Mouse (Mus musculus): ENCODE data around the gene AA467197.

The AA467197 gene

DNA sequence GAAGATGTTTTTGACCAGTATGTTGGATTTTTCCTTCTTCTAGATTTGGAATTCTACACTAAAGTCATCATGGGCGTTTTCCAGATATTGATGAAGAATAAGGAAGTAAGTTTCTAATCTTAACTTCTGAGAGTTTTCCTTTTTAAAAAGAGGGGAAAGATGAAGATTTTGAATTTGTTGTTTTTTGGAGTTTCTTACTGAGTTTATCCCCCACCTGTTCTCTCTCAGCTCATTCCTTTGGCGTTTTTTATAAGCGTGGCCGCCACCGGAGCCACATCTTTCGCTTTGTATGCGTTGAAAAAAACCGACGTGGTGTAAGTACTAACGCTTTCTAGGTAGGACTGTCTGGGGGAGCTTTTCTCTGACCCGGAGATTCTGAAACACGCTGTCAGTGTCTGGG, 1.2 kb downstream of the AA467197 start:
- no peak for DNase-seq (ENCODE audit: low spot score in 2 of 2)

DNA sequence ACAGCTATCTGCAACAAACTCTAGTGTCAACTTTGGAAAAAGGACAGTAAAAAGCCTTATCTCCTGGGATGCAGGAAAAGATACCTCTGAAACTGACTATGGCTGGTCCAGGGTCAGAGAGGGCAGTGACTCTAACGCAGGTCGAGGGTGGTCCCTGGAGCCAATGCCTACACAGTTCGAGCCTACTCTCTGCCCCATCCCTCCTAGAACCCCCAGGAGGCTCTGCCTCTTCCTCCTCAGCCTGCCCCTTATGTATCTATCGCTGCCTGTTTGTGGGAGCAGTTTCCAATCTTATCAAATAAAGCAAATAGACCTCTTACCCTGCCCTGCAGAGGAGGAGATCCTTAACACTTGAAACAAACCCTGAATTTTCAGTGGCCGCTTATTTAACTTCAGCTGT, 1.9 kb downstream of the AA467197 start:
- no peak for DNase-seq (ENCODE audit: low spot score in 2 of 2)

DNA sequence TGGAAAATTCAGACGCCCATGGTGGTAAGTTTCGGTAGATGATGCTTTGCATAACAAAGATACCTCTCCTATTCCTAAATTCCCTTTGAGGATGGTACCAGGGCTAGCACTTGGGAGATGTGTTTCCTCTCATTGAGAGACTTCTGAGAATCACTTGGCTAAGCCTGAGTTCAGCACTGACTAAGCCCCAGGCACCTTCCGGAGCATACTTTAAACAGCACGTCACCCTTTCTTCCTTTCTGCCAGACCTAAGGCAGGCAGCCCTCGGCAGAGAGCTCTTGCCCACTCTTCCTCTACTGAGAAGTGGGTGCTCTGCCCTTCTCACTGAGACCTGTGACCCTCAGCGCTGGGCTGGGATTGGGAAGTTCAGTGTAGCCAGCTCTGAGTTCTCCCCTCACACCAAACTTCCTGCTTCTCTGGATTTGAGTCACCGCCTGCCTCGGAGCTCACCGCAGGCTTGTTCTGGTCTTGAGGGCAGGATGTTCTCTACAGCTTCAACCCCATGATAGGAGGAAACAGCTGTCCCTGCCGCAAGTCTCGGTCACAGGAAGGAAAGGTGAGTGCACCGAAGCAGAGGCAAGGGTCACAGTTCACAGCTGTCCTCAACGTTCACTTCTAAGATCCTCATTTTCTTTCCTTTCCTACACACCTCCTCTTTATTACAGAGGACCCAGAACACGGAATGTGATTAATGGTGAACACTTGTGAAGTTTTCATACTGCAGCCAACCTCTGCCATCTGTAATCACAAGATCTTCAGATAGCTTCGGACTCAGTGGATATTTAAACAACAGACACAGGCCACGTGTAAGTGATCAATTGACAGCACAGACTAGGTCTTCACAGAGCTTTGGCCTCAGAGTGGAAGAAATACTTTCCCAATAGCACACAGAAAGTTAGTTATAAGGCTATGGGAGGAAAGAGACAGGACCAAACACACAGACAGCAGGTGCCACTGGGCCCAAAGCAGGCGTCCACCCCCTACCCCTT, 15.6 kb downstream of the AA467197 start:
- peak; percentile 36 to 72 for DNase-seq (ENCODE audit: low spot score in 2 of 2)

DNA sequence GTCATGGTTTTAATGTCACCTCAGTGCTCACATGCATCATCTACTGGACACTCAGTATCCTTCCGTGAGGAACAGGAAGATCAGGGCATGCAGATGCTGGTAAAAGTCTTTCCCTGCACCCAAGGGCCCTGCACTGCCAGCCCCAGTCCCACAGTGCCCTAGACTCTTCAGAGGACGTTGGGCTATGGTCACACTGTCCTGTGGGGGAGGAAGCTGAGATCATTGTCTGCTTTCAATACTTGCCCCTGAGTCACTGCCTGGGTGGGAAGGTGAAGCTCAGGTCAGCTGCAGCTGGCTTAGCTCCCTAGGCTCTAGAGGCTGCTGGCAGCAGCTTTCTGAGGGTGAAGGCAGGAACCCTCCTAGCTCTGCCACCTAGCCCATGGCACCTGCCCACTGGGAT, 19.3 kb downstream of the AA467197 start:
- DNase-seq (ENCODE audit: low spot score in 2 of 2), result no peak

DNA sequence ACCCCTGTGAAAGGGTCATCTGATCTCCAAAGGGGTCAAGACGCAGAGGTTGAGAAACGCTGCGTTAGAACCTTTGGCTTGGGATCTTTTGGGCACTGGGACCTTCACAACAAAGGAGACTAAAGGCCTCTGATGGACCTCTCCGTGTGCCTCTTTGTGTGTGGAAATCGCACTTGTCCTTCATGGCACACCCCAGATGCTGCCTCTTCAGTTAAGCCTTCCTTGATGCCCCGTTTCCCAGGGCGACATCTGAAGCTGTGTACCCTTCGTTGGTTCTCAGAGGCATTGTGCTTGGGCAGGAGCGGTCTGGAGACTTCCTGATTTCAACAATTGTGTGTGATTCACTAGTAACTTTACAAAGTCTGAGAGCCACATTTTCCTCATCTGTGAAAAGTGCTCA, 20.0 kb downstream of the AA467197 start:
- DNase-seq (ENCODE audit: low spot score in 2 of 2), result no peak

DNA sequence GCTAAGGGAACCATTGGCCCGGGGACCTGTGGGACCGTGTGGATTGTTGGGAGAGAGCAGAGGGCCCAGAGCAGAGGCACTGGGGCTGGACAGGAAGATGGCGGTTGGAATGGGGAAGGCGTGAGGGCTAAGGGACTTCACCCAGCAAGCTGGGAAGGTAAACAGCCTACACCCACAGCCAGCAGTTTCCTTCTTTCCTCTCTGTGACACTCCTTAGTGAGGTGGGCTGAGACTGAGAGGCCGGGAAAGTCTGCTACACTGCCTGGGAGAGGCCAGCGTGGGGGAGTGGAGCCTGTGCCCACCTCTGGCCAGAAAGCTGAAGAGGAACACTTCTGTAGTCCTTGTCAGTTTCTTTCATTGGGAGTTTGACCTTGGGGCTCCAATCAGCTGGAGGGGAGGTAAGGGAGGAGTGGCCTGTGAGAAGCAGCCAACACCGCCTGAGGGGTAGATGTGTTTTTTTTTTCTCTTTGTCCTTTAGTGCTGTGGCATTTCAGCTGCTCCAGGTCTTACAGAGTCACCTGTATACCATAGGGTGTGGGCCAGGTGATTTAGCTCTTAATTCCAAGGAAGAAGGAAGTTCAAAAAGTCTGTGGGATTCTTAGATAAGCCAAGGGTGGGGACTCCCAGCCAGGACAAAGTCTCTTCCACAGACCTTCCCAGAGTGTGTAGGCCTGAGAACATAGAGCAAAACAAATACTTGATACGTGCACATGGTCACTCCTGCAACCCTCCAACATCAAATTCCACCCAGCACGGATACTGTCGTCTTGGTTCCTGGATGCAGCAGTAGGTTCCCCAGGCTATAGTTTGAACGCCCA, 21.1 kb downstream of the AA467197 start:
- no peak for DNase-seq (ENCODE audit: low spot score in 2 of 2)

DNA sequence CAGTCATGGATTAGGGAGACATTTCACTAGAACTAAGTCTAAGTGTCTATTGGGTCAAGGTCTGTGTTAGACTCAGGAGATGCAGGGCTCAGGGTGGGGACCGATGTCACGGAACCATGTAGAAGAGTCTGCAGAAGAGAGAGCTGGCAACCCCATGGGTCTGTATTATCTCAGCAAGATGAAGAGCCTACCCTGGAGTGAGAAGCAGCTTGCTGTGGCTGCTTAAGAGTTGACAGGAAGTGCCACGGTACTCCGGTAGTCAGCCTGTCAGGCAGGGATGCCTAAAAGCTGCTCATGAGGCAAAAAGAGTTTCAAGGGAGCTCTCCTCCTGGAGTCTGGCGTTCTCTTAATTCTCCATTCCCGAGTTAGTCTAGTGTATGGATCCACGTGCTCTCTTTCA, 23.0 kb downstream of the AA467197 start:
- DNase-seq (ENCODE audit: low spot score in 2 of 2), result no peak

DNA sequence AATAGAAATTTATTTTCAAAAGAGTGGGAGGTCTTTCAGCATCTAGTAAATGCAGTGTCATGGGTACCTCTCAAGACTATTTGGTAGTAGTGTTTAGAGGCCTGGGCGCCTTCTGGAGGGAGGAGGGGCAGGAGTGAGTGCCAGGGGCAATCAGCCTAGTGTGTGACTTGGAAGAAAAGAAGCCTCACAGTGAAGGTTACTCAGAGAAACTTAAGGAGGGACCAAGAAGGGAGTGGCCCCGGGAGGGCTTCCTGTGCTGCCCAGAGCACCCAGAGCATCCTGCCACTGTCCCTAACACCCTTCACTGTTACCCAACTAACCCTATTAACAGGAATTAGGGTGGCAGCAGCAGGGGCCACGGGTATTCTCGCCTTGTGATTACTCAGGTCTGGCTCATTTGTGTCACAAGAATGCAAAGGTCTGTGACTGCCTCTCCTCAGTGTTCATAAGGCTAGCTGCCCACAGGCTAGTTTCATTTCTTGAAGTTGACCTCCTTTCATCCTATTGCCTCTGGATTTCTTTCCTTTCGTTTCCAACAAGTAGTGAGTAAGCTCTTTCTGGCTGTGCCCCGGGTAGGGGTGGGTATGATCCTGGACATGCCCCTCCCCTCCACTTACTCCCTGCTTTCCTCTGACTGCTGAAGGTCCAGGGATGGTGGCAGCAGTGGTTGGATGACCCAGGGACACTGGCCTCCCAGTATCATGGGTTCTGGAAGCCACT, 28.6 kb downstream of the AA467197 start:
- DNase-seq (ENCODE audit: low spot score in 2 of 2), result no peak

DNA sequence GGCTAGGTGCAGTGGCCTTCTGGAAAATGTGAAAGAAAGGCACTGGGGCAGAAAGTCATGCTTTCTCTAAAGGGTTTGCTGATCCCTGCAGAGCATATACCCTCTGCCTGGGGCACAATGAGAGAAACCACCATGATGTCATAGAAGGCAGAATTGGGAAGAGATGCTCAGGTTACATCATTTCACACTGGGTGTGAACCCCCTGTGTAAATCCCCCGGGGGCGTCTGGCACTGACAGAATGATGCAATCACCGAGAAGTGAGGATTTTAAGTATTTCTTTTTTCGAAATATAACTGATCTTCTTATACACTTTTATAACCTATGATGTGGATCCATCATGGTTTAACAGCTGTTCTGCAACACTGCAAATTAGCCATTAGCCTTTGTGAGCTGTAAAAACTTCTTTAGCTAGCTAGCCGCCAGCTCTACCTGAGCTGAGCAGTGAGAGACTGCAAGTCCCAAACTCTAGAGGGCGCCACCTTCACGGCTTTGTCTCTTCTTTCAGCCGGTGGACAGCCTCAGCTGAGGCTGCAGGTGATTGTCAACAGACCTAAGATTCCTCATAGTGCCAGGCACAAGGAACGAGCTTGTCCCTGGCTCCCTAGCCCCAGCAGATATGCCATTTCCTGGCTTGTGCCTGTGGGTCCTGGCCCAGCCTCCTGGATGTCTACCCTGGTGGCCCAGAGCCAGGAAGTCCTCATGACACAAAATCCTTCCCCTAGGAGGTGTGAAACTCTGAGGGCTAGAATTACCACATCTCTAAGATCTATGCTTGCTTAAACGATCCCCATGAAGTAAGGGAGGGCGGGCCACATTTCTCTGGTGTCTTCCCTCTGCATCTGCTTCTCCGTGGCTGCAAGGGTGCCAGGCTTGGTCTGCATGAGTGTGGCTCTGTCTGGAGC, 29.4 kb downstream of the AA467197 start:
- DNase-seq (ENCODE audit: low spot score in 2 of 2), result peak in 1 of 2 experiments; percentile 67

DNA sequence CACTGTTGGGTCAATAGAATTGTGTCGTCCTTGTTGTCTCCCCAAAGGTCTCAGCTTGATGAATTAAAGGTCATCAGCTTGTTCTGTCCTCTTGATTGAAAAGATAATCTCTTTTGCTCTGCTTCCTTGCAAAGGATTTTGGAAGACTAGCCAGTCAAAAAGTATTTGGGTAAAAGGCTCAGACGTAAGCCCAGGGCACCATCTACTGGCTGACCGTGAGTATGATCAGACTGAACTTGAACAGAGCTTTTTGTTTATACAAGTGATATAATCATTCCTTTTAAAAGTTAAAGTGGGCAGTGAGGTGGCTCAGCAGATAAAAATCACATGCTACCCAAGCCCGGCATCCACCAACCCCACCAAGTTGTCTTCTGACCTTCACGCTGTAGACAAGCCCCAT, 31.1 kb downstream of the AA467197 start:
- DNase-seq (ENCODE audit: low spot score in 2 of 2), result peak in 1 of 2 experiments; percentile 53

DNA sequence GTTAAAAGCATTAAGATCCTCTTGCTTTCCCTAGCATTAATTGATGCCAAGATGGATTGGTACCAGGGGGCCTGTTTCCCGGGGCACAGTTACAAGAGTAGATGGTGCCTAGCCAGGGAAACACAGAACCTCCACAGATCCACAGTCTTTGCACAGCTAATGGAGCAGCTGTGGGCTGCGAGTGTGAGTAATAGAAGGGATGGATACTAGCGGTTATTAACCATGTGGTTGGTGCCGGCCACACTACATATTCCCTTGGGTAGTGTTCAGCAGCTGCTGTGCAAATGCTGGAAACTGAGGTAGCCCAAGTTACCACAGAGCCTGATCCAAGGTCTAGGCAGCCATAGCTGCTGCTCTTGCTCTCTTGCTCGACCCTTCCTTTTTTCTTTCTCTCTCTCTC, 34.9 kb downstream of the AA467197 start:
- no peak for DNase-seq (ENCODE audit: low spot score in 2 of 2)

DNA sequence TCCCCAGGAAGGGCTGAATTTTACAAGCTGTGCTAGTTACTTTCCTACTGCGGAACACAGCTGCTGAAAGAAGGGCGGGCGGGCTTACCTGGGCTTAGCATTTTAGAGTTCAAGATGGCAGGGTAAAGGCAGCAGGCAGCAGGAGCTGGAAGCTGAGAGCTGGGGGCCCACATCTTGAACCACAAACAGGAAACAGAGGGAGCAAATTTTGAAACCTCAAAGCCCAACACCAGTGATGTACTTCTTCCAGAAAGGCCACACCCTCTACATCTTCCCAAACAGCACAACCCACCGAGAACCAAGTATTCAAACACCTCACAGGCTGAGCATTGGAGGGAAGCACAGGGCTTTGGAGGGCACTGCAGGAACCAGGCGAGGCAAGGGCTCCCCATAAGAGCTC, 36.1 kb downstream of the AA467197 start:
- no peak for DNase-seq (ENCODE audit: low spot score in 2 of 2)

DNA sequence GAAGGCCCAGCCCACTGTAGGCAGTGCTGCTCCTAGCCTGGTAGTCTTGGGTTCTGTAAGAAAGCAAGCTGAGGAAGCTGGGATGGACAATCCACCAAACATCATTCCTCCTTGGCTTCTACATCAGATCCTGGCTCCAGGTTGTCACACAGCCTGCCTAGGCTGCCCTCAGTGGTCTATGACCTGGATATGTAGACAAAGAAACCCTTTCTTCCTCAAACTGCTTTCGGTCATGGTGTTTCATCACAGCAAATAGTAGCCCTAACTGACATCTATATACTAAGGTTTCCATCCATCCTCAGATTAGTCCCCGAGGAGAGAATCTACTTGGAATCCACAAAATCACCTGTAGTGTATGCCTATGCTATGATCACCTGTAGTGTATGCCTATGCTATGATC, 38.3 kb downstream of the AA467197 start:
- no peak for DNase-seq (ENCODE audit: low spot score in 2 of 2)

DNA sequence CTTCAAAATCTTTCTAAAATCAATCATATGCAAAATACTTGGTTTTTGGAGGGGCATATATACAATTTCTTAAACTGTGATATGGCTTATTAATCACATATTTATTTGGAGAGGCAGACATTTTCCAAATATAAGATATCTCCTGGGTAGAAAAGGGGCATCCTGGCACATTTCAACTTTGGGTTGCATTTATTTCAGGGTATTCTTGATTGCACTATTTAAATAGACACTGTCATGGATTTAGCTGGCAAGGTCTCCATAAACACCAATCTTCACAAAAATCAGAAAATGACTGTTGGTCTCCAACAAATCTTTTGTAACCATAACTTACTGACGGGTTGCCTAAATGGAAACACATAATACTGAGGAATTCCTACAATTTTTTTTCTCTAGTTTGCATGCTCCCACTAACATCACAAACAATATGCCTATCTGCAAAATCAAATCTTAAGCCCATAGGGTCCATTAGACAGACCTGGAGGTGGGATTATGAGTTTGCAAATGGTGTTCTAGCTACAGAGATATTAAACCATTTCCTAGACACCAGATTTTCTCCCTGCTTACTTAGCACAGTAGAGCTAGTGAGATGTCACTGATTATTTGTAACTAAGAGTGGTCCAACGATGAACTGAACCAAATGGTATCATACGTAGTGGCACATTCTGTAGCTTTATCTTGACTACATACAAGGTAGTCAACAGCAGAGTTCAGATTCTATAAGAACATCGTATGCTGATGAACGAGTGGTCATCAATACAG, 44.8 kb downstream of the AA467197 start:
- no peak for DNase-seq (ENCODE audit: low spot score in 2 of 2)

DNA sequence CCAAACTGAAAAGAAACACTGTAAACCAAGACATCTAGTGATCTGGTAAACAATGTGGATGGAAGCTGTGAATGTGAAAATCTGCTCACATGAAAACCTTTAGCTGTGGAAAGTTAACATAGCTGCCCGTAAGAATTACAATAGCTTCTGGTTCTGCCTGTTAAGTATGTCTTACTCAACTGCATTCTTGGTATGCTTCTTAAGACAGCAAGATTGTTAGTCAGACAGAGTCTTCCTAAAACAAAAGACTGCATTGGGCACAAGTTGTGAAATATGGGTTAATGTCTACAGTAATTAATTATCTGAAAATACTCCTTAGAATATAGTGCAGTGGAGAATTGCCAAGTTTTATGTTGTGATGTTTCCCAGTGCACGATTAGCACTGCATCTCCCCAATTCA, 45.7 kb downstream of the AA467197 start:
- no peak for DNase-seq (ENCODE audit: low spot score in 2 of 2)

DNA sequence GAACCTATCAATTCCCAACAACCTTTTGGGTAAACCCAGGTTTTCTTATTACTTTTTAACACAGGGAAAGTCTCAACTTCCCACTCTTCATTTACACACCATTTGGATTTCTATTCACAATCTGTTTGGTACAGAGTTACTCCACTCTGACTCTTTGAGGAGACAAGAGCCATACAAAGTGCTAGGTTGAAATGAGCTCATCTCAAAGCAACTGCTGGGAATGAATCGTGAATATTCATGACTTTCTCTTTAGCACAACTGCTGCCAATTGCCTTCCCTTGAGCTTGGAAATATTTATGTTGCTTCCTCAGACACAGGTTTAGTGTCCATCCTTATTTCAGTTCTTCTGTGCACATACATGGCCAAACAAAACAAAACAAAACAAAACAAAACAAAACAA, 46.9 kb downstream of the AA467197 start:
- no peak for DNase-seq (ENCODE audit: low spot score in 2 of 2)

DNA sequence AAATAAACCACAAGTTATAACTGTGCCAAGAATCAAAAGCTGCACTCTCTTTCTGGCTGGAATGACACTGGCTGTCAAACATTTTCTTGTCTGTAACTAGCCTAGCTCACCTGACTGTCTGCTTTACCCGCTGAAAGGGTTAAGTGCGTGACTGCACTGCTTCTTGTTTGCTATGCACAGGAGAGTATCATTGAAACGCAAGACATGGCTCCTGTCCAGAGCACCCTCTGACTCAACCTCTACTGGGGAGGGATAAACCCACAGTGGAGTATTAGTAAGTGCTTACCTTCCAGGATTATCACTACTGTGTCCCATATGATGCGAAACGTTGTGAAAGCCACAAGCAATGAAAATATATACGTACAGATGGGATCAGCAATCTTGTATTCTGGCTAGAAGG, 49.9 kb downstream of the AA467197 start:
- DNase-seq (ENCODE audit: low spot score in 2 of 2), result no peak
